Mouse (Mus musculus) embryonic fibroblast, embryonic 13.5 days (primary cell): ENCODE measurements around the gene Irf2bp2.

Source experiments
- CTCF ChIP-seq: IDR thresholded peaks from 2 replicates; pipeline ENCODE4 v1.5.1; 2011; ENCODE audit warnings: mild to moderate bottlenecking, control low read depth, low read length, moderate library complexity, borderline replicate concordance; ENCODE audit not compliant: insufficient read depth
- POLR2A ChIP-seq: IDR thresholded peaks from 2 replicates; pipeline ENCODE4 v1.6.1; 2011; ENCODE audit warnings: low read depth, mild to moderate bottlenecking, control low read depth, low read length, moderate library complexity

- TF ChIP-seq CTCF (no peak), POLR2A (peak; percentile 86)
Measured at GRCm38 (mm10) chr8:126594481-126595000, 755 bp upstream of the Irf2bp2 start.
